Mouse (Mus musculus): ENCODE results near the gene Med13l.

DNA sequence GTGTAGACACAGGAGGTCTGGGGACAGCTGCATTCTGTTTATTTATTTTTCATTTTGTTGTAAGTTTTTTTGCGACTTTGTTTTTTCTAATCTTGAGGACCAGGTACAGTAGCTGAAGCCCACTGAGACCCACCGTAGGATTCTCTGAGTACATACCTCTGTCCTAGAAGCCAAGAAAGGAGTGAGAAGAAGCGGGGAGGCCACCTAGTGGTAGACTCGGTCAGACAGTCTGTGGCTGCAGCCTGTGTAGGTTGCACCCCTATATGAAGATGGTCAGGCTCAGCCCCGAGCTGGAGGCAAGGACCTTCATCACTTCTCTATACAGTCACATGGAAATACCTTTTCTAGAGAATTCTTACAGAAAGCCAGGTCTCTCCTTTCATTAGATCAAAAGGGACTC lies 202.9 kb downstream of the Med13l start:
- TF ChIP-seq CTCF (conservative IDR thresholded peaks at IDR 0.05 in 1 of 2, IDR thresholded peaks at IDR 0.05 in 1 of 2; ENCODE audit: low read depth in 2 of 2, low read length in 2 of 2) = peak; percentile 13 to 58; a peak in 3 of 4 replicates
- TF ChIP-seq JUND (conservative IDR thresholded peaks at IDR 0.05; ENCODE audit: low read depth, low read length) = no peak
- no peak for TF ChIP-seq POLR2A (IDR thresholded peaks at IDR 0.05; ENCODE audit: low read depth, low read length)
